Mouse (Mus musculus) cortical plate, adult 2 months (tissue): ENCODE data around the gene Olfr235.

ENCODE experiments used
- CTCF ChIP-seq: fragments of 200-500 bp; IDR thresholded peaks from 2 replicates; pipeline ENCODE4 v1.5.1; 2011; ENCODE audit warnings: mild to moderate bottlenecking, control low read depth, low read length; ENCODE audit not compliant: insufficient read depth; ENCODE audit errors: extremely low read depth
- POLR2A ChIP-seq: fragments of 200-500 bp; IDR thresholded peaks from 2 replicates; pipeline ENCODE4 v1.6.1; 2011; ENCODE audit warnings: mild to moderate bottlenecking, low read length, control low read depth; ENCODE audit not compliant: insufficient read depth; ENCODE audit errors: extremely low read depth

DNA sequence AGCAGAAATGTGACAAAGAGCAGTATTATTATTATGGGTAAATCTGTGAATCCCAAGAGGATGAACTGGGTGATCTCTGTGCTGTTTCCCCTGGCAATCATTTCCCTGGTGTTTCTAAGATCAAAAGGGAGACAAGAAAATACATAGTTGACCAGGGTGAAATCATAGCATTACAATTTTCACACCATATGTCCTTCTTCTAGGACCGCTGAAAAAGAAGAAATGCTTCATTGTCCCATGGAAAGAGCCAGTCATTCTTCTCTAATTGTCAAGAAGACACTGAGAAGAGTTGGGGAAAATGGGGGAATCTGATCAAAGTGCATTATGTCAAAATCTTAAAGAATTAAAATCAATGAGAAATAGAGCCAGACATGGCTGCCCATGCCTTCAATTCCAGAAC is 19.3 kb upstream of the Olfr235 start, which contains the start of gene Olfr262:
- TF ChIP-seq CTCF (no peak), POLR2A (no peak)
